Mouse (Mus musculus): ENCODE results near the gene Tmem120b. TPM values are rescaled to one million over a fixed set of nuclear protein-coding genes. Genes with fewer than 3 reads are reported as not detected.

Tmem120b gene
- polyA plus RNA-seq, 1 experiment from 2014 or later = 11.8 TPM

Other genes with a start within 250 kb of the Tmem120b start
- gene Anapc5, start 247.1 kb upstream of the Tmem120b start, polyA plus RNA-seq (2015; fragmentation: Nextera tagmentation; extraction: Ambion mirVana) = 293 and 310 TPM in 2 replicates
- 26.4 and 29.8 TPM in 2 replicates for gene Rnf34, start 218.4 kb upstream of the Tmem120b start, polyA plus RNA-seq (2015; fragmentation: Nextera tagmentation; extraction: Ambion mirVana)
- gene Kdm2b, start 78.6 kb upstream of the Tmem120b start, polyA plus RNA-seq (2015; fragmentation: Nextera tagmentation; extraction: Ambion mirVana) = 26.3 and 28.2 TPM in 2 replicates
- gene Orai1, start 53.3 kb upstream of the Tmem120b start, polyA plus RNA-seq (2015; fragmentation: Nextera tagmentation; extraction: Ambion mirVana) = 19.1 TPM in 2 replicates
- not detected in 2 replicates for gene Morn3, start 21.4 kb upstream of the Tmem120b start, polyA plus RNA-seq (2015; fragmentation: Nextera tagmentation; extraction: Ambion mirVana)
- 0.94 and 1.7 TPM in 2 replicates for gene Rhof, start 64.3 kb downstream of the Tmem120b start, polyA plus RNA-seq (2015; fragmentation: Nextera tagmentation; extraction: Ambion mirVana)
- gene Setd1b, start 73.8 kb downstream of the Tmem120b start, polyA plus RNA-seq (2015; fragmentation: Nextera tagmentation; extraction: Ambion mirVana) = 6.1 and 6.2 TPM in 2 replicates
- 57.2 and 62.8 TPM in 2 replicates for gene Psmd9, start 101.0 kb downstream of the Tmem120b start, polyA plus RNA-seq (2015; fragmentation: Nextera tagmentation; extraction: Ambion mirVana)
- gene Hpd, start 114.3 kb downstream of the Tmem120b start, polyA plus RNA-seq (2015; fragmentation: Nextera tagmentation; extraction: Ambion mirVana) = 0.37 and 1.5 TPM in 2 replicates
- gene Wdr66, start 183.7 kb downstream of the Tmem120b start, polyA plus RNA-seq (2015; fragmentation: Nextera tagmentation; extraction: Ambion mirVana) = 0.91 and 0.99 TPM in 2 replicates